Mouse (Mus musculus) heart, adult 2 months (tissue): ENCODE results near the gene Smim24. TPM values are rescaled to one million over a fixed set of nuclear protein-coding genes. Genes with fewer than 3 reads are reported as not detected.

Source experiments
- DNase-seq, 2 experiments: peaks; one replicate each; pipeline ENCODE4 v3.0.0; 2021
- H3K27ac ChIP-seq: fragments of 200-600 bp; 2 replicates; pipeline ENCODE4 v1.8.1; 2022
- H3K27me3 ChIP-seq: fragments of 200-500 bp; 2 replicates; pipeline ENCODE4 v1.6.1; 2012; ENCODE audit warnings: mild to moderate bottlenecking, low read length, inconsistent platforms, mixed read lengths; ENCODE audit not compliant: control insufficient read depth, insufficient read depth
- H3K36me3 ChIP-seq: fragments of 200-500 bp; 2 replicates; pipeline ENCODE4 v1.6.1; 2012; ENCODE audit warnings: low read length, inconsistent platforms; ENCODE audit not compliant: control insufficient read depth, insufficient read depth
- H3K4me1 ChIP-seq: fragments of 200-500 bp; 2 replicates; pipeline ENCODE4 v1.6.1; 2011; ENCODE audit warnings: low read length; ENCODE audit not compliant: control insufficient read depth, insufficient read depth
- H3K4me3 ChIP-seq: fragments of 200-600 bp; 2 replicates; pipeline ENCODE4 v1.8.1; 2022
- H3K79me2 ChIP-seq: fragments of 200-500 bp; replicated peaks from 2 replicates; pipeline ENCODE4 v1.6.1; 2012; ENCODE audit warnings: mild to moderate bottlenecking, inconsistent platforms, low read length, moderate library complexity, mixed read lengths; ENCODE audit not compliant: control insufficient read depth, insufficient read depth
- H3K9ac ChIP-seq: fragments of 200-500 bp; 2 replicates; pipeline ENCODE4 v1.6.1; 2012; ENCODE audit warnings: low read depth, mild to moderate bottlenecking, control low read depth, inconsistent platforms, low read length, mixed read lengths
- CTCF ChIP-seq: fragments of 200-600 bp; IDR thresholded peaks from 2 replicates; pipeline ENCODE4 v1.8.1; 2022; ENCODE audit warnings: antibody characterized with exemption, mild to moderate bottlenecking, moderate library complexity
- EP300 ChIP-seq: fragments of 200-500 bp; IDR thresholded peaks from 2 replicates; pipeline ENCODE4 v1.6.1; 2011; ENCODE audit warnings: low read depth, low read length, control low read depth; ENCODE audit not compliant: insufficient read depth
- POLR2A ChIP-seq: fragments of 200-500 bp; IDR thresholded peaks from 2 replicates; pipeline ENCODE4 v1.6.1; 2011; ENCODE audit warnings: mild to moderate bottlenecking, low read depth, low read length, control low read depth; ENCODE audit not compliant: insufficient read depth
- whole genome bisulfite sequencing: fragments of 180-500 bp; shearing (Covaris S2); methylation state at CpG from one replicate; pipeline ENCODE4 v1.1.7; 2018; 5-methylcytosine and 5-hydroxymethylcytosine counted together
- intact Hi-C: fragments of 180-260 bp; cut with DNase I; formaldehyde crosslinking; loops from one replicate; pipeline ENCODE4 v1.15.1; 2025
- microRNA-seq, 2 experiments: library from miRNA; unstranded; fragments of <30 nt; microRNA quantifications; one replicate each; pipeline ENCODE4 v1.2.0; 2021
- polyA plus RNA-seq: library from polyadenylated mRNA; depleted of rRNA; stranded (reverse); fragments of >200 nt; gene quantifications from 2 replicates; pipeline ENCODE4 v1.2.3, GENCODE M21; 2012; rRNA removed
- total RNA-seq, 2 experiments: library from RNA; stranded (reverse); gene quantifications; 2 replicates each; pipeline ENCODE4 v1.2.3; 2021

The Smim24 gene
- total and polyA plus RNA-seq, 3 experiments, result 2.0 to 8.3 (median 2.3) TPM

DNA sequence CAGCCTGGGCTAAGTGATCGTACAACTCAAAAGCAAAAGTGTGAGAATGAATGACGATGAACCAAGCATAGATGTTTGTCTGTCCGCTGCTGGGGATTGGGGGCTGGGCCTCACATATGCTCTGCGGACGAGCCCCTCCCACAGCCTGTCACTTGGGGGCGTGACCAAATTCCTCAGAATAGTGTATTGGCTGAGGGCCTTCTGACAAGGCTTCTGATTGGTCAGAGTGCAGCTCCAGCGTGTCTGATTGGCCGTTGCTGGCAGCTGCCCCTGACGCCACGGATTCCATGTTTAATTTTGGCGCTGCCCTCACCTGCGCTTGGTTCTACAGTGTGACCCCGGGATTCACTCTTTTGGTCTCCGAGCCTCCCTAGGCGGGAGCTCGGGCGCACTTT lies 40.0 kb downstream of the Smim24 start:
- H3K9ac ChIP-seq, result peak overlapping the region; percentile 55
- intact Hi-C loops, result no loop called here
- 1% methylated on average over 17 of the region's 17 CpGs for WGBS

DNA sequence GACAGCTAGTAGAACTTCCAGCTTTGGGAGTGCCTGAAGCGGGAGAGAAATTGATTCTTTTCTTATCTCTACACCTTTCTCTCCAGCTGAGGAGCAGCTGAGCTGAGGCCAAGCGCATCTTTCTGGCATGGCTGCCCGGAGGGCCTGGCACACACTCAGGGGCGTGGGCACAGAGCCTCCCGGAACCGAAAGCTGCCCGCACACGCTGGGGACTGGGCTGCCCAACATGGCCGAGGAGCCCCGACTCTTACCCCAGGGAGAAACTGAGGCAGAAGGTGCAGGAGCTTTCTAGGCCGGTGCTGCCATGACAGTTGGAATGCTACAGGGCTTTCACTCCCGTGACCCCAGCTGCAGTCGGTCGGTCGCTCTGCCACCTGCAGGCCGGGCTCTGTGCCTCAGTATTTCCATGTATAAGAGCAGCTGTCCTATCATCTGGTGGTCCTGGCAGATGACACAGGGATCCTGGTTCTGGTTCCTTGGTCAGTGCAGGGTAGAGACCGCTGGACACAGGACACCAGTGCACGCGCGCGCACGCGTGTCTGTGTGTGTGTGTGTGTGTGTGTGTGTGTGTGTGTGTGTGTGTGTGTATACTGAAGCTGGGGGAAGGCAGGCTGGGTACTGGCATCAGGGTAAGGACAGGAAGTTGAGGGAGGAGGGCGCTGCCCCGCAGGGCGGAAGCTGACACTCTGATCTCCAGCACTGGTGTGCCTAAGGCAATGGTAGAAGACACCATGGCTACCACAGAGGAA lies 40.9 kb downstream of the Smim24 start:
- 62% methylated on average over 26 of the region's 26 CpGs for WGBS
- intact Hi-C loops, result no loop called here
- TF ChIP-seq EP300 (no peak), CTCF (peak; percentile 47), POLR2A (no peak)
- H3K79me2 ChIP-seq, result no peaks in the 10 kb centered on the region
- no peaks in the 10 kb centered on the region for H3K36me3 ChIP-seq
- peak overlapping the region; percentile 84 for H3K27ac ChIP-seq
- H3K9ac ChIP-seq, result 0 out of 2 replicates have a peak overlapping the region, but pooled peaks have one; percentile 3
- H3K27me3 ChIP-seq, result no peaks in the 10 kb centered on the region
- peaks cover 13% of the 10 kb centered on the region for H3K4me1 ChIP-seq
- peak; percentile 60 to 73 for DNase-seq
- no peak overlapping the region for H3K4me3 ChIP-seq

More for the DNA sequence above, 40.0 kb downstream of the Smim24 start:
- Histone ChIP-seq H3K4me3 (peak overlapping the region; percentile 30), H3K4me1 (peaks cover 13% of the 10 kb centered on the region), H3K27ac (peak overlapping the region; percentile 84), H3K79me2 (no peaks in the 10 kb centered on the region), H3K27me3 (no peaks in the 10 kb centered on the region), H3K36me3 (no peaks in the 10 kb centered on the region)
- DNase-seq, result peak; percentile 88 to 95
- no peak for TF ChIP-seq CTCF
- TF ChIP-seq POLR2A, result 0 out of 2 replicates have a peak, but pooled peaks have one; percentile 25

DNA sequence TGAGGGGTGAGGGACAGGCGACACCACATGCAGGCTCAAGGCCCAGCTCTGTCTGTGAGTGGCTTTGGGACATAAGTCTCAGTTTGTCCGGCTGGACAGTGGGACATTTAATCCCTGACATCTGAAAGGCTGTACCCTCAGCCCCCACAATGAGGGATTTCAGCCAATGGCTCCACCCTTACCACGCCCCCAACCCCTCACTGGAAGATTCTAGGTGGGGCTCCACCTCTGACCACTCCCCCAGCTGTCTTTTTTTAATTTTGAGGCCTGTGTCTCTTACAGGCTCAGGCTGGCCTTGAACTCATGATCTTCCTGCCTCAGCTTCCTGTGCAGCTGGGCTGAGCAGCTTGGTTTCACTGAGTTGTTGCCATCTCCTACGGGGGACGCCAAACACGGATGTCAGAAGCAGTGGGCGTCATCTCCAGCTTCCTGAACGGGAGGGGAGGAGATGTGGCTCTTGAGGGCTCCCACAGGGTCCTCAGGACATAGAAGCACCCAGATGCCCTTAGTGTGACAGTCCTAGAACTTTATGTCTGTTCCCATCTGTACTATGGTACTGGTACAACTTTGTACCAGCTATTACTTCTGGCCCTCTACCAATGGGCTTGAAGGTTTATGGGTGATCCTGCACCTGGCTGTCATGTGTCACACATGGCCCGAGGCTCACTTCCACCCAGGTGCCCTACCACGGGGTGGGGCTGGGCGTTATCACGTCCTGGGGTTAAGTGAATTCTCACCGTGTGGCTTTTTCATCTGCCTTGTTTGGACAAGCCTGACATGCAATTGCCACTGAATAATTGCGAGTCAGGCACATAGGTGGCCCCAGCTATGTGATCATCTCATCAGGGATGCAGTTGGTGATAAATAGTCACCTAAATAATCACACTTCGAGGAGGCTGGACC lies 41.8 kb downstream of the Smim24 start:
- WGBS, result 38% methylated on average over 15 of the region's 15 CpGs
- intact Hi-C loops, result no loop called here

DNA sequence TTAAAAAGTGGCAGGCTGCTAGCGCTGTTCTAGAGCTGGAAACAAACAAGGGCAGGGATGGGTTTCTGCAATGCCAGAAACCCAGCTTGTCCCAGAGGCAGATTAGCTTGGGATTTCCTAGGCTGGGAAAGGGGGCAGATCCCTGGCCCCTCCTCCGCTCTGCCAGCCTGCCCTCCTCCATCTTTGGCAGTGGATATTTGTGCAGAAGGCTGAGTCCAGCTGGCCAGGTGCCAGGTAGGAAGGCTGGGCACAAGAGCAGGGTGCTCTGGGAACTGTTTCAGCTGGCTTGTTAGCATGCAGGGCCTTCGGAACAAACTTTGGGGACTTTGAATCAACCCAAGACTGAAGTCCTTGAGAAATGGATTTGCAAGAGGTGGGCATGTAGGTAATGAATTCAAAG lies 42.6 kb downstream of the Smim24 start:
- no peak overlapping the region for H3K4me3 ChIP-seq
- TF ChIP-seq POLR2A (no peak), CTCF (no peak), EP300 (0 out of 2 replicates have a peak, but pooled peaks have one; percentile 48)
- no peaks in the 10 kb centered on the region for H3K27me3 ChIP-seq
- intact Hi-C loops, result no loop called here
- DNase-seq, result peak; percentile 74 to 84
- peaks cover 9% of the 10 kb centered on the region for H3K4me1 ChIP-seq
- no peaks in the 10 kb centered on the region for H3K36me3 ChIP-seq
- H3K27ac ChIP-seq, result peak overlapping the region; percentile 44
- no peak overlapping the region for H3K9ac ChIP-seq
- WGBS, result 54% methylated on average over 3 of the region's 3 CpGs
- H3K79me2 ChIP-seq, result no peaks in the 10 kb centered on the region

More for the DNA sequence above, 41.8 kb downstream of the Smim24 start:
- no peaks in the 10 kb centered on the region for H3K36me3 ChIP-seq
- H3K4me3 ChIP-seq, result no peak overlapping the region
- H3K27ac ChIP-seq, result peak overlapping the region; percentile 44
- H3K79me2 ChIP-seq, result no peaks in the 10 kb centered on the region
- peak in 1 of 2 experiments; percentile 28 for DNase-seq
- H3K9ac ChIP-seq, result peak overlapping the region; percentile 10
- peaks cover 9% of the 10 kb centered on the region for H3K4me1 ChIP-seq
- no peak for TF ChIP-seq EP300
- TF ChIP-seq POLR2A, result no peak
- TF ChIP-seq CTCF, result no peak
- no peaks in the 10 kb centered on the region for H3K27me3 ChIP-seq

DNA sequence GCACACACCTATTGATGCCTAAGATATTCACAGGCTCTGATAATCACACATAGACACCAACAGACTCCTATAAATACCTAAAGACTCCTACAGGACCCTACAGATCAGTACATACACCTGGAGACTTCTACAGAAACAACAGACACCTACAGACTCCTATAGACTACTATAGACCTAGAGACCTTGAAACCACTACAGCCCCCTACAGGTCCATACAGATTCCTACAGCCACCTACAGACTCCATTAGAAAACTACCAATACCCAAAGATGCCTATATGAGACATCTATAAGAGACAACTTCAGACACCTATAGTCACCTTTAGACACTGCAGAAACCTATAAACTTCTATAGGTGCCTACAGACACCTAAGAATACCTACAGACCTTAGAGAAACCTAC lies 48.2 kb downstream of the Smim24 start:
- H3K79me2 ChIP-seq, result no peaks in the 10 kb centered on the region
- H3K9ac ChIP-seq, result no peak overlapping the region
- no peak overlapping the region for H3K27ac ChIP-seq
- TF ChIP-seq POLR2A (no peak), CTCF (peak; percentile 82)
- no peak overlapping the region for H3K4me3 ChIP-seq
- intact Hi-C loops, result loop anchor here (5.0 kb wide), 1 partner anchor 34 kb away; no protein-coding TSS in a partner anchor
- H3K4me1 ChIP-seq, result no peaks in the 10 kb centered on the region; the same call in 1 of the 2 replicates
- no peak for DNase-seq
- H3K27me3 ChIP-seq, result peaks cover 1% of the 10 kb centered on the region; the same call in 1 of the 2 replicates
- H3K36me3 ChIP-seq, result no peaks in the 10 kb centered on the region

Small RNA genes lying within 50 kb of the gene (microRNA-seq; reads per million reads assigned to microRNA genes)
- gene Mir1191b (0 to 0.56 reads per million in 2 experiments), gene Mir6913 (0.56 to 1.5 reads per million in 2 experiments)

Other genes with a start within 250 kb of the Smim24 start
Only the 30 nearest of the 34 such genes appear.
- gene Dapk3, start 210.0 kb upstream of the Smim24 start, total RNA-seq, result 10 to 100 TPM; 27.8 to 29.0 TPM
- 30.6 and 35.5 TPM in 2 replicates for gene Dapk3, start 210.0 kb upstream of the Smim24 start, polyA plus RNA-seq
- not detected for gene 4930442H23Rik, start 209.2 kb upstream of the Smim24 start, total RNA-seq
- gene 4930442H23Rik, start 209.2 kb upstream of the Smim24 start, polyA plus RNA-seq, result not detected in 2 replicates
- gene Nmrk2, start 191.0 kb upstream of the Smim24 start, total RNA-seq, result 1 to 10 TPM; 8.7 to 8.8 TPM
- 4.7 and 6.3 TPM in 2 replicates for gene Nmrk2, start 191.0 kb upstream of the Smim24 start, polyA plus RNA-seq
- gene Atcay, start 162.2 kb upstream of the Smim24 start, total RNA-seq, result under 1 TPM in 1 of 2 experiments, not detected in 1; 0.09 TPM
- gene Atcay, start 162.2 kb upstream of the Smim24 start, polyA plus RNA-seq, result 0.14 and 0.20 TPM in 2 replicates
- 1 to 10 TPM; 1.8 to 2.0 TPM for gene Zfr2, start 159.9 kb upstream of the Smim24 start, total RNA-seq
- 5.0 and 6.3 TPM in 2 replicates for gene Zfr2, start 159.9 kb upstream of the Smim24 start, polyA plus RNA-seq
- under 1 TPM; 0.48 to 0.86 TPM for gene Matk, start 140.1 kb upstream of the Smim24 start, total RNA-seq
- gene Matk, start 140.1 kb upstream of the Smim24 start, polyA plus RNA-seq, result 0.97 and 1.5 TPM in 2 replicates
- gene Mrpl54, start 126.1 kb upstream of the Smim24 start, total RNA-seq, result 100 to 1,000 TPM in 1 of 2 experiments, 10 to 100 TPM in 1; 85.7 to 101 TPM
- 66.7 and 93.2 TPM in 2 replicates for gene Mrpl54, start 126.1 kb upstream of the Smim24 start, polyA plus RNA-seq
- gene Apba3, start 126.1 kb upstream of the Smim24 start, total RNA-seq, result 100 to 1,000 TPM; 111 to 123 TPM
- gene Apba3, start 126.1 kb upstream of the Smim24 start, polyA plus RNA-seq, result 151 TPM in 2 replicates
- gene Tjp3, start 101.5 kb upstream of the Smim24 start, total RNA-seq, result not detected
- 0.12 and 0.78 TPM in 2 replicates for gene Tjp3, start 101.5 kb upstream of the Smim24 start, polyA plus RNA-seq
- 10 to 100 TPM; 27.0 to 28.0 TPM for gene Pip5k1c, start 100.1 kb upstream of the Smim24 start, total RNA-seq
- gene Pip5k1c, start 100.1 kb upstream of the Smim24 start, polyA plus RNA-seq, result 37.5 and 44.2 TPM in 2 replicates
- gene Cactin, start 71.9 kb upstream of the Smim24 start, total RNA-seq, result 10 to 100 TPM; 16.1 to 18.0 TPM
- gene Cactin, start 71.9 kb upstream of the Smim24 start, polyA plus RNA-seq, result 15.4 and 18.0 TPM in 2 replicates
- gene Tbxa2r, start 64.3 kb upstream of the Smim24 start, total RNA-seq, result 1 to 10 TPM; 3.8 to 4.1 TPM
- 7.1 and 8.7 TPM in 2 replicates for gene Tbxa2r, start 64.3 kb upstream of the Smim24 start, polyA plus RNA-seq
- 1 to 10 TPM; 5.5 to 6.4 TPM for gene Gipc3, start 49.8 kb upstream of the Smim24 start, total RNA-seq
- 4.7 and 4.8 TPM in 2 replicates for gene Gipc3, start 49.8 kb upstream of the Smim24 start, polyA plus RNA-seq
- gene Hmg20b, start 42.6 kb upstream of the Smim24 start, total RNA-seq, result 10 to 100 TPM; 55.6 to 58.1 TPM
- 44.3 and 54.9 TPM in 2 replicates for gene Hmg20b, start 42.6 kb upstream of the Smim24 start, polyA plus RNA-seq
- gene Mfsd12, start 35.6 kb upstream of the Smim24 start, total RNA-seq, result 10 to 100 TPM; 10.6 to 11.1 TPM
- gene Mfsd12, start 35.6 kb upstream of the Smim24 start, polyA plus RNA-seq, result 9.6 and 10.5 TPM in 2 replicates
- 1 to 10 TPM in 1 of 2 experiments, under 1 TPM in 1; 0.64 to 1.1 TPM for gene 4930404N11Rik, start 27.2 kb upstream of the Smim24 start, total RNA-seq
- 0.32 and 1.2 TPM in 2 replicates for gene 4930404N11Rik, start 27.2 kb upstream of the Smim24 start, polyA plus RNA-seq
- gene Fzr1, start 14.5 kb upstream of the Smim24 start, total RNA-seq, result 10 to 100 TPM; 29.9 to 31.5 TPM
- 49.3 and 56.1 TPM in 2 replicates for gene Fzr1, start 14.5 kb upstream of the Smim24 start, polyA plus RNA-seq
- 10 to 100 TPM; 46.6 to 53.8 TPM for gene Dohh, start 8.6 kb upstream of the Smim24 start, total RNA-seq
- gene Dohh, start 8.6 kb upstream of the Smim24 start, polyA plus RNA-seq, result 48.5 and 56.9 TPM in 2 replicates
- 1 to 10 TPM in 1 of 2 experiments, under 1 TPM in 1; 0.73 to 1.9 TPM for gene Gm48551, start 8.6 kb upstream of the Smim24 start, total RNA-seq
- 2.1 and 3.5 TPM in 2 replicates for gene Gm48551, start 8.6 kb upstream of the Smim24 start, polyA plus RNA-seq
- gene Gm48552, start 4.0 kb upstream of the Smim24 start, total RNA-seq, result 1 to 10 TPM in 1 of 2 experiments, not detected in 1; 1.2 TPM
- 0.88 and 1.2 TPM in 2 replicates for gene Gm48552, start 4.0 kb upstream of the Smim24 start, polyA plus RNA-seq
- 100 to 1,000 TPM in 1 of 2 experiments, 10 to 100 TPM in 1; 94.2 to 104 TPM for gene Nfic, start 62.6 kb downstream of the Smim24 start, total RNA-seq
- gene Nfic, start 62.6 kb downstream of the Smim24 start, polyA plus RNA-seq, result 59.9 and 80.1 TPM in 2 replicates
- under 1 TPM in 1 of 2 experiments, not detected in 1; 0.16 TPM for gene Celf5, start 89.7 kb downstream of the Smim24 start, total RNA-seq
- gene Celf5, start 89.7 kb downstream of the Smim24 start, polyA plus RNA-seq, result 0.39 and 0.73 TPM in 2 replicates
- 10 to 100 TPM; 68.6 to 74.2 TPM for gene Ncln, start 103.3 kb downstream of the Smim24 start, total RNA-seq
- 107 and 116 TPM in 2 replicates for gene Ncln, start 103.3 kb downstream of the Smim24 start, polyA plus RNA-seq
- gene S1pr4, start 107.1 kb downstream of the Smim24 start, total RNA-seq, result 1 to 10 TPM in 1 of 2 experiments, under 1 TPM in 1; 0.81 to 1.1 TPM
- gene S1pr4, start 107.1 kb downstream of the Smim24 start, polyA plus RNA-seq, result 2.0 and 3.1 TPM in 2 replicates
- 1 to 10 TPM; 1.1 to 1.5 TPM for gene Gna15, start 131.2 kb downstream of the Smim24 start, total RNA-seq
- 1.1 and 1.2 TPM in 2 replicates for gene Gna15, start 131.2 kb downstream of the Smim24 start, polyA plus RNA-seq
- 10 to 100 TPM; 46.6 to 53.5 TPM for gene Gna11, start 152.1 kb downstream of the Smim24 start, total RNA-seq
- 68.0 and 81.9 TPM in 2 replicates for gene Gna11, start 152.1 kb downstream of the Smim24 start, polyA plus RNA-seq
- gene Aes, start 166.4 kb downstream of the Smim24 start, total RNA-seq, result 1,000 to 10,000 TPM in 1 of 2 experiments, 100 to 1,000 TPM in 1; 982 to 1,113 TPM
- gene Aes, start 166.4 kb downstream of the Smim24 start, polyA plus RNA-seq, result 2,586 and 3,063 TPM in 2 replicates
- gene Tle2, start 181.5 kb downstream of the Smim24 start, total RNA-seq, result 1 to 10 TPM; 6.8 to 7.4 TPM
- gene Tle2, start 181.5 kb downstream of the Smim24 start, polyA plus RNA-seq, result 40.9 and 43.8 TPM in 2 replicates
- gene Tle6, start 208.0 kb downstream of the Smim24 start, total RNA-seq, result 1 to 10 TPM; 5.1 to 7.7 TPM
- gene Tle6, start 208.0 kb downstream of the Smim24 start, polyA plus RNA-seq, result 19.0 and 20.1 TPM in 2 replicates
- gene BC025920, start 213.2 kb downstream of the Smim24 start, total RNA-seq, result 1 to 10 TPM; 2.5 to 3.7 TPM
- gene BC025920, start 213.2 kb downstream of the Smim24 start, polyA plus RNA-seq, result 1.9 and 2.5 TPM in 2 replicates